Mouse (Mus musculus) C2C12 (cell line): ENCODE data around the gene Sgca. TPM values are rescaled to one million over a fixed set of nuclear protein-coding genes. Genes with fewer than 3 reads are reported as not detected.
"Not testable (repeated sequence)": the region's sequence is repeated elsewhere in the genome, so short reads cannot be mapped to it uniquely, and the experiment has no call there.

Experiments
- H3K27me3 ChIP-seq: one replicate; pipeline ENCODE4 v1.6.1; 2011; ENCODE audit not compliant: control insufficient read depth, insufficient read depth, insufficient read length
- H3K36me3 ChIP-seq: one replicate; pipeline ENCODE4 v1.6.1; 2011; ENCODE audit not compliant: control insufficient read depth, insufficient read depth
- H3K4me3 ChIP-seq: one replicate; pipeline ENCODE4 v1.5.1; 2011; ENCODE audit warnings: mild to moderate bottlenecking, control low read depth; ENCODE audit not compliant: poor library complexity, insufficient read depth, severe bottlenecking
- H3K79me2 ChIP-seq: one replicate; pipeline ENCODE4 v1.6.1; 2011; ENCODE audit not compliant: control insufficient read depth, insufficient read depth
- H3K79me3 ChIP-seq: one replicate; pipeline ENCODE4 v1.6.1; 2011; ENCODE audit warnings: low read depth, control low read depth
- H3ac ChIP-seq: one replicate; pipeline ENCODE3; 2011; ENCODE audit warnings: low read depth; ENCODE audit not compliant: control insufficient read depth, insufficient read length
- CEBPB ChIP-seq: IDR thresholded peaks from one replicate; pipeline ENCODE4 v1.6.1; 2011; ENCODE audit warnings: low read depth, mild to moderate bottlenecking, control low read depth, moderate library complexity
- CTCF ChIP-seq: IDR thresholded peaks from one replicate; pipeline ENCODE4 v1.5.1; 2011; ENCODE audit not compliant: control insufficient read depth, insufficient read depth, insufficient read length
- FOSL1 ChIP-seq: IDR thresholded peaks from one replicate; pipeline ENCODE4 v1.8.0; 2011; ENCODE audit warnings: mild to moderate bottlenecking, low read length; ENCODE audit not compliant: poor library complexity, insufficient read depth, severe bottlenecking
- MAX ChIP-seq: IDR thresholded peaks from one replicate; pipeline ENCODE4 v1.6.1; 2011; ENCODE audit warnings: mild to moderate bottlenecking, control low read depth
- MYOD1 ChIP-seq: IDR thresholded peaks from one replicate; pipeline ENCODE4 v1.6.1; 2011; ENCODE audit warnings: low read depth; ENCODE audit not compliant: control insufficient read depth, insufficient read length
- MYOG ChIP-seq: IDR thresholded peaks from one replicate; pipeline ENCODE4 v1.6.1; 2011; ENCODE audit not compliant: control insufficient read depth, insufficient read length; ENCODE audit errors: extremely low read depth
- USF1 ChIP-seq: IDR thresholded peaks from one replicate; pipeline ENCODE4 v1.6.1; 2011; ENCODE audit warnings: low read depth, mild to moderate bottlenecking, control low read depth, moderate library complexity
- polyA plus RNA-seq: library from polyadenylated mRNA; unstranded; fragments of >200 nt; fragmentation: generic; extraction: Trizol; gene quantifications from one replicate; pipeline ENCODE4 v1.2.1, GENCODE M21; 2012; ENCODE audit warnings: missing spikeins

Sgca gene
- polyA plus RNA-seq, 1 experiment: 5.3 TPM

GRCm38 (mm10) chr11:94972887-94973286 is 3.2 kb downstream of the Sgca start:
- Histone ChIP-seq H3K4me3 (no peak overlapping the region), H3K27me3 (peaks cover 3% of the 10 kb centered on the region), H3K36me3 (no peaks in the 10 kb centered on the region), H3K79me2 (no peaks in the 10 kb centered on the region), H3K79me3 (no peaks in the 10 kb centered on the region), H3ac (no peak overlapping the region)
- no peak for TF ChIP-seq CEBPB
- no peak for TF ChIP-seq MYOG
- no peak for TF ChIP-seq USF1
- TF ChIP-seq MYOD1: no peak
- no peak for TF ChIP-seq FOSL1
- TF ChIP-seq MAX: no peak
- TF ChIP-seq CTCF: no peak

DNA sequence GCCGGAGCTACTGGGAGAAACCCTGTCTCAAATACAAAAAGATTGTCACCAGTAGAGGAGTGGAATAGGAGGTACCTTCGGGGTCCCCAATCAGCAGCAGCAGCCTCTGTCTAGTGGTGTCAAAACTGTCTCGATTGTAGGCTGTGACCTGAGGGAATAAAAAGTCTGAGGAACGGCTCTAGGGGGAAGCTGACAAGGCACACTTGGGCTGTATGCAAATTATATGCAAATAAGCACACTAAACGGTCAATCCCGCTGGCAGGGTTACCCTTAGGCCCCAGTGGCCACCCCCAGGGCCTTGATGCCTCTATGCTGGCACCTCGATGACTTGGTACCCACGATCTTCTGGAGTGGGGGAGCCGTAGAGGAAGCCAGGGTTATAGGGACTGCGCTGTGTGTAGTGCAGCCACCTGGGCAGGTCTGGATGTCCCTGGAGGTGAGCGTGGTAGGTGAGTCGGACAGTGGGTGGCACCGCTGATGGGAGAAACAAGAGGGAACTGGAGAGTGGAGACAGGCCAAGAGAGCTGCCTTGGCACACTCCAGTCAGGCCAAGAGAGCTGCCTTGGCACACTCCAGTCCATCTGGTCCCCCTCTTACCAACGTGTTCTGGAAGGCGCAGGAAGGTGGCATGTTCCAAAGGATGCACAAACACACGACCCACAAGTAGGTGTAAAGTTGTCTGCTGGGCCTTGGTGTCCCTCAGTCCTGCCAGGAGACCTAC is 4.1 kb downstream of the Sgca start:
- Histone ChIP-seq H3ac (no peak overlapping the region), H3K79me2 (no peaks in the 10 kb centered on the region), H3K4me3 (no peak overlapping the region), H3K79me3 (no peaks in the 10 kb centered on the region), H3K36me3 (no peaks in the 10 kb centered on the region), H3K27me3 (peaks cover 9% of the 10 kb centered on the region)
- TF ChIP-seq CEBPB: no peak
- TF ChIP-seq FOSL1: no peak

GRCm38 (mm10) chr11:94970210-94970943 is 5.8 kb downstream of the Sgca start:
- no peaks in the 10 kb centered on the region for H3K36me3 ChIP-seq
- no peaks in the 10 kb centered on the region for H3K79me2 ChIP-seq
- peaks cover 9% of the 10 kb centered on the region for H3K27me3 ChIP-seq
- peak; percentile 37 for TF ChIP-seq CTCF
- TF ChIP-seq FOSL1: no peak
- no peaks in the 10 kb centered on the region for H3K79me3 ChIP-seq
- H3ac ChIP-seq: no peak overlapping the region
- no peak overlapping the region for H3K4me3 ChIP-seq

DNA sequence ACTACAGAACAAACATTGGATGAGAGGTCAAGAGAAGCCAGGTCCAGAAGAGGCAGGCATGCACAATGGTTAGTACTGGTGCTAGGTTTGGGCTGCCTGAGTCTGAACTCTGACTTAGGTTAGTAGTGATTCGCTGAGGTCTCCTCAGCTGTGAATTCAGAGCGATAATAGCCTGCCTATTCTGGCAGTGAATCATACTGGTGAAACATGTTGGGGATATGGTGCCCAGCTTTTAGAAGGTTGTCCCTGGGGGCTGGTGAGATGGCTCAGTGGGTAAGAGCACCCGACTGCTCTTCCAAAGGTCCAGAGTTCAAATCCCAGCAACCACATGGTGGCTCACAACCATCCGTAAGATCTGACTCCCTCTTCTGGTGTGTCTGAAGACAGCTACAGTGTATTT is 6.4 kb downstream of the Sgca start:
- not testable (repeated sequence) for H3K79me3 ChIP-seq, H3K79me2 ChIP-seq, H3ac ChIP-seq, H3K4me3 ChIP-seq, H3K27me3 ChIP-seq, H3K36me3 ChIP-seq

GRCm38 (mm10) chr11:94968187-94968586 is 7.9 kb downstream of the Sgca start:
- Histone ChIP-seq H3K79me2 (no peaks in the 10 kb centered on the region), H3K36me3 (no peaks in the 10 kb centered on the region)
- TF ChIP-seq MAX: no peak
- TF ChIP-seq USF1: no peak
- no peak for TF ChIP-seq MYOD1
- no peak for TF ChIP-seq MYOG
- no peak for TF ChIP-seq CTCF
- no peak for TF ChIP-seq FOSL1
- TF ChIP-seq CEBPB: no peak

GRCm38 (mm10) chr11:94967419-94967818 is 8.7 kb downstream of the Sgca start, which contains the start of gene Hils1:
TSS of gene Hils1 (plus strand) at chr11:94967593.
- no peak within 1 kb of the TSS for H3ac ChIP-seq
- H3K27me3 ChIP-seq: peaks cover 9% of the 10 kb centered on the region
- no peak within 1 kb of the TSS for H3K4me3 ChIP-seq
- no peaks in the 10 kb centered on the region for H3K79me2 ChIP-seq
- no peak for TF ChIP-seq MYOG
- TF ChIP-seq CEBPB: no peak
- no peak for TF ChIP-seq USF1
- TF ChIP-seq MYOD1: no peak
- no peaks in the 10 kb centered on the region for H3K36me3 ChIP-seq
- H3K79me3 ChIP-seq: no peaks in the 10 kb centered on the region

More at GRCm38 (mm10) chr11:94968187-94968586, 7.9 kb downstream of the Sgca start:
- Histone ChIP-seq H3ac (no peak overlapping the region), H3K79me3 (no peaks in the 10 kb centered on the region), H3K27me3 (peaks cover 9% of the 10 kb centered on the region), H3K4me3 (no peak overlapping the region)
